Mouse (Mus musculus) naive thymus-derived CD4-positive, alpha-beta T cell, adult 2 months (primary cell): ENCODE measurements at regions not wholly inside any gene's neighbourhood (a gene's known extent, or its start where the extent isn't known, plus 50 kb on each side); places are given as distances from the start of the nearest gene placed in this dataset.

Experiments
- DNase-seq: peaks from one replicate; pipeline ENCODE4 v3.0.0-alpha.2; 2011; ENCODE audit warnings: low read depth

DNA sequence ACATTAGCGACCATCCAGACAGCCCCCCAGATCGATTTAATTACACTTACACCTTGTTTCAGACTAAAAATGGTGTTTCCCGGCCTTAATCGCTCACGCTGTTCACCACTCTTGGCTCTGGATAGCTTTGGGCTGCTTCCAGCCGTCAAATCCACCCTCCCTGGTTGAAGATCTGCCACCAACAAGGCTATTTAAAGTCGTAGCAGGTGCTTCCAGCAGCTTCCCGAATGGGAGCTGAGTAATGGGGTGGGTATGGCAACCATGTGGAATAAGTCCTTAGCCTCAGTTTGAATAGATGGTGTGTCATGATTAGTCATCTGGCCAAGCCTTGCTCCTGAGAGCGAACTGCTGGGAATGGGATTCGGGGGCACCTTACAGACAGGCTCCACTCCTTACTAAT lies 312.8 kb upstream of the 4931429L15Rik start:
- no peak for DNase-seq

DNA sequence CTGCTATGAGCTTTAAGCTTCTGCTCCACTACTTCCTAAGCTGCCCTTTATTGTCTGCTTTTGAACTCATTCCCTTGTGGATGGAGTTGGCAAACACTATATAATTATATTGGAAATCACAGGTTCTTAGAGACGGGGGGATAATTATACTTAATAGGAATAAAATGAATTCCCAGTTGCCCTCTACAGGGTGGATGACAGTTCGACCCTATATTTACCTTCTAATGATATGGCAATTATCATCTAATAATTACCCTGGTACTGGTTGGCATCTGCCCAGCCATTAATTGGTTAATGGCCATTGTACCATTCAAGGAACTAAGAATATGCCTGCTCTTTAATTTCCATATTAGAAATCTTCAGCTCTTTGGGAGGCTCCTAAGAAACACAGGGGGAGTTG lies 302.5 kb upstream of the 4931429L15Rik start:
- DNase-seq: no peak

- no peak for DNase-seq
These were observed 302.1 kb upstream of the 4931429L15Rik start for GRCm38 (mm10) chr9:46621851-46622250.

DNA sequence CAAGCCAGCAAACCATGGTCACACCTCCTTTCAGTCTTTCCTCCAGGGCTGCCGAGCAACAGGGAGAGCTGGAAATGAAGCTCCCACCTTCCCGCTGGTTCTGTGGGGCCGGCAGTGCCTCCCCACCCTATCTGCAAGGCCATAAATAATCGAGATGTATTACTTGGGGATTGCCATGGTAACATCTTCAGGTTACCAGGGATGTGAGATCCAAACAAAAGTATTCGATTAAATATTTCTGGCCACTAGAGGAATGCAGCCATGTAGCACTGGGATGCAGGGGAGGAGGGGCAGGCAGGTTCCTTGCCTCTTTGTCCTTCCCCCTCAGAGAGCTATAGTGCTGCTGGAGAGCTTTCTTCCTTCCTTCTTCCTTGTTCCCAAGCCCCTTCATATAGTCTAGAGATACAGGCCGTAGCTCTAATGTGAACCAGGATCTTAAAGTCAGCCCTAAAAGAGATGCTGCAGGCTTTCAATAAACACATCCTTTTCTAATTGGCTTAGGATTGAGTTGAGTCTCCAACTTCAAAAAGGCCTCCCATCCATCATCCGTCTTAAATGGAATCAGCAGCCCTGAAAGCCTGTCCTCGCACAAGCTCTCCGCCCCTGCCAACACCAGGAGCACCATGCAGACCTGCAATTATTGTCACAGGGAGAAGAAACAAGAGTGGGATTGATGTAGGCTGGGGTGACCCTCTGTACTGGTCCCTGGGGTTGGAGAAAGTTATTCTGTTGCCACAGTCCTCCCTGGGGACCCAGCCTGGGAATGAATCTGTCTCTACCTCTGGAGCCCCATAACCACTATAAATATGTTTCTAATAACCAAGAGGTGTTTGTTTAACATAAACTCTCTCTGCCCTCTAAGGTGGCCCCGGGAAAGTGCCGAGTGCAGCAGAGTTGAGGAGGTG lies 290.6 kb upstream of the 4931429L15Rik start:
- DNase-seq: no peak

- no peak for DNase-seq
These were observed 288.9 kb upstream of the 4931429L15Rik start for GRCm38 (mm10) chr9:46608695-46609094.

DNA sequence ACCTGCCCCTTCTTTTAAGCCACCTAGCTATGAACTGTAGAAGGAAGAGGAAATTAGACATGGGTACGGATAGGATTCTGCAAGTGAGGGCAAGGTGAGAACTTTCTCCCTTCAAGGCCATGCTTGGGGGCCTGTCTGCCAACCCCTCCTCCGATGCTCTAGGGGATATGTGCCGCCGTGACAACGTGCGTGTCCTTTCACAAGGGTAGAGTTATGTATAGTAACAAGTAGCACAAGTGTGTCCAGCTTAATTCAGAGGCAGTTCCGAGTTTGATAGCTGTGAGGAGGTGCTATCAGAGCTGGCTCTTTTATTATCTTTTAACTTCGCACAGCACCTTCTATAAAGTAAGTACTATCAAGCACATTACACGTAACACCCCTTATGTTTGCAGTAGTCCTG lies 281.0 kb upstream of the 4931429L15Rik start:
- no peak for DNase-seq

- DNase-seq: no peak
These were observed 280.3 kb upstream of the 4931429L15Rik start for GRCm38 (mm10) chr9:46599931-46600708.

GRCm38 (mm10) chr9:46598518-46598917 lies 278.7 kb upstream of the 4931429L15Rik start:
- DNase-seq: no peak

GRCm38 (mm10) chr9:46593444-46593843 lies 273.7 kb upstream of the 4931429L15Rik start:
- DNase-seq: no peak

DNA sequence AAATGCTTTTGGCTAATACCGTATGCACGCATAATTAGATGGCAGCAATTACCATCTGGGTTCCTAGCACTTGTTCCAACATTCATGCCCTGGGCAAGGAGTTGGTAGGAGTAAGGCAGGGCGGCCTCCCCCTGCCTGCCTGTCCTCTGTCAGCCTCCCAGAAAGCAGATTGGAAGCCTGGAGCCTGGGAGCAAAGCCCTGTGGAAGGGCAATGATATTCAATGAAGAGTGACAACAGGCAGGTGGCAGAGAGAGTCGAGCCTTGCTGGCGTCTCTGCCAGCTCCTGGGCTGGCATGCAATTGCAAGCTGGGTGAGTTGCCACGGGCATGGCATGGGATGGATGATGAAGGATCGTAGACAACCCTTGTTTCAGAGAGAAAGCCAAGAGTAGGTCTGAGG lies 273.1 kb upstream of the 4931429L15Rik start:
- no peak for DNase-seq

- DNase-seq: no peak
These were observed 267.0 kb upstream of the 4931429L15Rik start for GRCm38 (mm10) chr9:46586818-46587217.

DNA sequence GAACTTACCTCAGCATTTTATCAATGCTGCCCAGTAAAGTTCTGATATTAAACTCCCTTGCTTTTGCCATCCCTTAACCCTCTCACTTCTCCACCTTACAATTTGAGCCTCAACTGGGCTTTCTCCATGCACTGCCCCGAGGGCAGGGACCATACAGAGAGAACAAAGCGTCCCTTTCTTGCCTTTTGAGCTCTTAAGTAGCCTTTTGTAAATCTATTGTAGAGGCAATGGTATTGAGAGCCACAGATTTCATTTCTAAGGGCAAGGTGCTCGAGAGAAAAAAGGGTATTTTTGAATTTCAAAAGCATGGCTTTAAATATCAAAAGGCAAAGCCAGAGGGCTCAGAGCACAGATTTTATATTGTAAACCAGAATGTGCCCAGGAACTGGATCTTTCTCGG lies 262.1 kb upstream of the 4931429L15Rik start:
- DNase-seq: no peak

DNA sequence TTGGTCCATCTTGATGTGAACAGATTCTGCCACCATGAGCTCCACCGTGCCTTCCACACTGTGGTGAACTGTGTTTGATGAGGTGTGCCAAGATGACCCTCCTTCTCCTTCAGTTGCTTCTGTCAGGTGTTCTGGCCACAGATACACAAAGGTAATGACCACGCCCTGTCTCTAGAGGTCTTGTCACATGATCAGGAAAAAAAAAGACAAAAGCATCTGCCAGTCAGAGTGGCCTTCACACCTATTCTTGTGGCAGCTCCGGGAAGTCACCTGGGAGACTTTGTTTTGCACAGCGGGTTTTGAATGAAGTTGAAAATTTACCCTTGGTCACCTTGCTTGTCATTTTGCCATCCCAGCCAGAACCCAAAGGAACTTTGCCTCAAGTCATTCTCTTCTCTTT lies 242.5 kb upstream of the 4931429L15Rik start:
- DNase-seq: no peak

GRCm38 (mm10) chr9:46558481-46558880 lies 238.7 kb upstream of the 4931429L15Rik start:
- no peak for DNase-seq

DNA sequence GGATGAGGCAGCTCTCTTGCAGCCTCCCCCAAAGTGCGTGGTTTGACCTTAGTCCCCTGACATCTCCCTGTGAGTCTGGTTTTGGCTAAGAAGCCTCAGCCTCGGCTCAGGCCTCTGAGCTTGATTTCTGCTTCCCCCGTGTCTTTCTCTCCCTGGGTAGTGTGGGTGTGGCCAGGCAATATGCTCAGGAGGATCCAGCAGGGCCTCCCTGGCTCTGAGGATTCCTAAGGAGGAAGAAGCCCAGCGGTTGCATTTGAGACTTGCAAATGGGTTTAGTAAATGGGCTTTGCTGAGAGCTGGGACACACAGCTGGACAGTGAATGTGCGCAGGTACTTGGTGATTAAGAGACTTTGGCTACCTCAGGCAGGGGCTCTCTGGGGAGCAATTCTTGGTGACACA lies 238.0 kb upstream of the 4931429L15Rik start:
- DNase-seq: no peak

GRCm38 (mm10) chr9:46555156-46555555 lies 235.4 kb upstream of the 4931429L15Rik start:
- no peak for DNase-seq

- no peak for DNase-seq
These were observed 234.9 kb upstream of the 4931429L15Rik start for GRCm38 (mm10) chr9:46554586-46555152.

- no peak for DNase-seq
These were observed 229.6 kb upstream of the 4931429L15Rik start for GRCm38 (mm10) chr9:46549416-46549815.

DNA sequence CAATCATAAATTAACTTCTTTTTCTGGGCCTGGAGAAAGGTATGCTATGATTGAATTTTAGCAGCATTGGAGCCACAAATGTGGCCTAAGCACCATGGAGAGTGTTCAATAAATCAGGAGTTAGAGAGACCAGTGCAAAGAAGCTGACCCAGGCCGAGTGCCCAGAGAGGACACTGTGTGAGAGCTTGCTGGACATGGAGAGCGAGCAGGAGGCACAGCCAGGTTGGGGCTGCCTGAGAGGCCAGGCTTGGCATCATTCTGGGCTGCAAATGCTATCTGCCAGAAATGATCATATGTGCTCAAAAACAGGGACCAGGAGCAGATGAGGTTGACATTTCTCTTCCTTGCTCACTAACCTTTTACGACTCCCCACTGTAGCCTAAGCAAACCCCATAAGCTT lies 224.5 kb upstream of the 4931429L15Rik start:
- DNase-seq: no peak

- no peak for DNase-seq
These were observed 221.2 kb upstream of the 4931429L15Rik start for GRCm38 (mm10) chr9:46541001-46541400.

DNA sequence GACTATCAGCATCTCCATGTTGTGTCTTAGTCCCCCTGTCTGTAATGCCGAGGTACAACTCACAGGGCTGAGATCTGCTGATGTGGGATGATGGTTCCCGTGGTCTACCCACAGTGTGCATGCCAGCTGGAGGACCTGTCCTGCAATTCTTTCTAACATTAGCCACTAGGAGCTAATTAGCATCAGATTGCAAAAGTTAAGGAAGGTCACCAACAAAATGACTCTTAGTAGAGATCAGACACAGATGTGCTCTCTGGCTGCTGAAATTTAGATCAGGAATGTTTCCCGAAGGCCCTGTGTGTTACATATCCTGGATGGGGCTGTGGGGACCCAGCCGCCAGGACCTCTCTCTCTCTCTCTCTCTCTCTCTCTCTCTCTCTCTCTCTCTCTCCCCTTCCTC lies 218.8 kb upstream of the 4931429L15Rik start:
- no peak for DNase-seq

DNA sequence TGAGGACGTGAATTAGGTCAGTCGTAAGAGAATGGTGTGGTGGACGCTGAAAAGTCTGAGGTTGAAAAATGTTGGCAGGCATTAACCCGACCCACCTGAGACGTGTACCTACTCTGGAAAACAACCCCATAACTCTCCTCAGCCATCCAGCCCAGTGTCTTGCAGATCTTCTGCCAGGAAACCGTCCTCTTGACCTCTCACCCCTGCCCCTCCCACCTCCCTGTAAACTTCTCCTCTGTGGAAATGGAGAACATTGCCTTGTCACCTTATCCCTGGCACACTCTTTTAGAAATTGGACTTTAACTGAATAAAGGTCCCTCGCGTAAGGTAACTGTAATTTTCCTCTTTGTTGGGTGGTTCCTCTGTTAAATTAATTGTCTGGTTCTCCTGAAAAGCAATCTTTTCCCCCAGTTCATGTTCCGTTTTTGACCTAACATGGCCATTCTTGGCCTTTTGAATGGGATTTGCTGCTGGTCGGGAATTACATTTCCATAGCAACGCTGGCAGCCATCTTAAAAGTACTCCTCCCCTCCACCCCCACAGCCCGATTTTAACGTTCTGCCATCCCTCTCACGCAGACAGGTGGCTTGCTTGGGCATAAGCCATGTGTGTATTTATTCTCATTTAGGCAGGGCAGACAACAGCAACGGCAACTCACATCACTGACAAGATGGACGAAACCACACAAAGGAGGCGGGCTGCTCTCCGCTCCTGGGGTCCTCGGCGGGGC lies 196.8 kb upstream of the 4931429L15Rik start:
- DNase-seq: no peak
